Mouse (Mus musculus): ENCODE results near the gene Smarca1. TPM values are rescaled to one million over a fixed set of nuclear protein-coding genes. Genes with fewer than 3 reads are reported as not detected.

Smarca1 gene
- 3.3 TPM for polyA plus RNA-seq (2014; fragmentation: Illumina TruSeq; extraction: RNeasy Lipid Tissue Mini Kit (QIAGEN cat#74804); ENCODE audit: low replicate concordance)

GRCm38 (mm10) chrX:47892431-47893024, at the start of gene Smarca1:
Gene Smarca1 (minus strand): TSS chrX:47892974.

GRCm38 (mm10) chrX:47912306-47912792, 19.6 kb upstream of the Smarca1 start, which contains the start of gene Ocrl:
Gene Ocrl (plus strand): TSS chrX:47912387.

Other genes with a start within 250 kb of the Smarca1 start
- gene Ocrl, start 19.4 kb upstream of the Smarca1 start, polyA plus RNA-seq (2014; fragmentation: Illumina TruSeq; extraction: RNeasy Lipid Tissue Mini Kit (QIAGEN cat#74804); ENCODE audit: low replicate concordance): 17.2 TPM
- gene Apln, start 141.9 kb upstream of the Smarca1 start, polyA plus RNA-seq (2014; fragmentation: Illumina TruSeq; extraction: RNeasy Lipid Tissue Mini Kit (QIAGEN cat#74804); ENCODE audit: low replicate concordance): 0.59 TPM
- 13.3 TPM for gene Xpnpep2, start 215.8 kb upstream of the Smarca1 start, polyA plus RNA-seq (2014; fragmentation: Illumina TruSeq; extraction: RNeasy Lipid Tissue Mini Kit (QIAGEN cat#74804); ENCODE audit: low replicate concordance)